Mouse (Mus musculus): Measurements from ENCODE around the gene Olfr223.

- TF ChIP-seq ELF1 (IDR thresholded peaks at IDR 0.05; ENCODE audit: low read depth, low read length): no peak
- TF ChIP-seq CTCF (IDR thresholded peaks at IDR 0.05 in 2 of 3, conservative IDR thresholded peaks at IDR 0.05 in 1 of 3; ENCODE audit: control insufficient read depth in 1 of 3, insufficient read depth in 1 of 3, low read depth in 2 of 3, low read length in 3 of 3, poor library complexity in 1 of 3, severe bottlenecking in 1 of 3): no peak
- TF ChIP-seq POLR2A (IDR thresholded peaks at IDR 0.05; ENCODE audit: control insufficient read depth in 1 of 2, insufficient read depth in 1 of 2, low read depth in 1 of 2, low read length in 2 of 2, poor library complexity in 1 of 2): no peak
- no peak for TF ChIP-seq CHD2 (IDR thresholded peaks at IDR 0.05; ENCODE audit: low read length)
- no peak for TF ChIP-seq SMC3 (IDR thresholded peaks at IDR 0.05; ENCODE audit: low read depth, low read length)
- TF ChIP-seq ZNF384 (IDR thresholded peaks at IDR 0.05; ENCODE audit: low read depth, low read length): no peak
- TF ChIP-seq HCFC1 (IDR thresholded peaks at IDR 0.05; ENCODE audit: low read depth, low read length): no peak
These were observed 35.1 kb upstream of the Olfr223 start for GRCm38 (mm10) chr11:59628177-59628576.

Data from MEL (cell line).